10 mouse cellular contexts compared by ENCODE assay signal in the genomic region with DNA sequence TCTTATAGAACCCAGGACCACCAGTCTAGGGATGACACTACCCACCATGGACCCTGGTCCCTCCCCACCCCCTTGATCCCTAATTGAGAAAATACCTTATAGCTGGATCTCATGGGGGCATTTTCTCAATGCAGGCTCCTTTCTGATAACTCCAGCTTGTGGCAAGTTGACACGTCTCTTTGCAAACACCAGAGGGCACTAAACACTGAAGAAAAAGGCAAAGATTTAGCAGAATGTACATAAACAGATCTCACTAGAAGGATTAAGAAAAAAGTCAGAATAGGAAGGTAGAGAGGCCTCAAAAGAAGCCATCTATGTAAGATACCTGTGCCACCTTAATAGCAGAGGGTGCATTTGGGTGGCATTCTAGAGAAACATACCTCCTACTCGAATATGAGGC. TPM values are rescaled to one million over a fixed set of nuclear protein-coding genes. Genes with fewer than 3 reads are reported as not detected.
DNase-seq lines count a peak whose midpoint lies in the region; ATAC-seq and TF ChIP-seq lines count a peak whose summit lies in the region.
"Had no signal": no experiment of that assay in that cellular context is flagged by ENCODE, and none has a peak within 500 bp of the region (broad histone marks: within the 10 kb centered on the region; RNA-seq: fewer than 3 reads in every experiment).

No protein-coding gene starts in this region.

- H3K4me1 ChIP-seq in heart, adult 2 months (ENCODE audit: control insufficient read depth, insufficient read depth, low read length): no peaks in the 10 kb centered on the region
- no peaks in the 10 kb centered on the region for H3K4me1 ChIP-seq in midbrain, embryonic 13.5 days (replicated peaks)
- peaks cover 4% of the 10 kb centered on the region; the same call in 1 of the 2 replicates for H3K4me1 ChIP-seq in midbrain, embryonic 10.5 days
- no peaks in the 10 kb centered on the region for H3K4me1 ChIP-seq in stomach, postnatal 0 days (replicated peaks; ENCODE audit: control insufficient read depth, insufficient read depth)
- H3K4me1 ChIP-seq: neural tube, embryonic 13.5 days had no signal

- DNase-seq in heart, adult 2 months: no peak
- DNase-seq in heart, postnatal 25 days (ENCODE audit: low spot score): no peak
- DNase-seq in midbrain, embryonic 10.5 days (ENCODE audit: low spot score): no peak
- DNase-seq in embryo, embryonic 10 days (ENCODE audit: low spot score): peak; percentile 38
- DNase-seq in stomach, postnatal 0 days (ENCODE audit: low spot score): no peak
- DNase-seq in testis, postnatal 14 days (ENCODE audit: low spot score): no peak

- H3K27me3 ChIP-seq in heart, adult 2 months (ENCODE audit: control insufficient read depth, insufficient read depth, low read length): no peaks in the 10 kb centered on the region
- H3K27me3 ChIP-seq in midbrain, embryonic 13.5 days: no peaks in the 10 kb centered on the region
- no peaks in the 10 kb centered on the region for H3K27me3 ChIP-seq in midbrain, embryonic 10.5 days (ENCODE audit: low read depth, poor library complexity, severe bottlenecking)
- no peaks in the 10 kb centered on the region for H3K27me3 ChIP-seq in stomach, postnatal 0 days (ENCODE audit: control insufficient read depth, insufficient read depth, low read length)
- H3K27me3 ChIP-seq: neural tube, embryonic 13.5 days had no signal

- no peak overlapping the region for H3K4me2 ChIP-seq in midbrain, embryonic 13.5 days (replicated peaks)
- no peak overlapping the region for H3K4me2 ChIP-seq in stomach, postnatal 0 days (replicated peaks; ENCODE audit: low read depth)
- H3K4me2 ChIP-seq: liver, embryonic 11.5 days; neural tube, embryonic 13.5 days had no signal

- no peak for TF ChIP-seq POLR2A in heart, adult 2 months (IDR thresholded peaks at IDR 0.05; ENCODE audit: insufficient read depth, low read depth, low read length)

- no peaks in the 10 kb centered on the region for H3K36me3 ChIP-seq in heart, adult 2 months (ENCODE audit: control insufficient read depth, insufficient read depth, low read length)
- H3K36me3 ChIP-seq in midbrain, embryonic 13.5 days: no peaks in the 10 kb centered on the region
- no peaks in the 10 kb centered on the region for H3K36me3 ChIP-seq in midbrain, embryonic 10.5 days
- H3K36me3 ChIP-seq in stomach, postnatal 0 days (ENCODE audit: control insufficient read depth, insufficient read depth, low read length): no peaks in the 10 kb centered on the region
- H3K36me3 ChIP-seq: heart, embryonic 10.5 days; neural tube, embryonic 13.5 days had no signal

- no peak for TF ChIP-seq EP300 in heart, adult 2 months (IDR thresholded peaks at IDR 0.05; ENCODE audit: insufficient read depth, low read depth, low read length)
- no peak for TF ChIP-seq EP300 in stomach, postnatal 0 days (optimal IDR thresholded peaks at IDR 0.05)

- H3K79me2 ChIP-seq in heart, adult 2 months (replicated peaks; ENCODE audit: control insufficient read depth, insufficient read depth, low read length): no peaks in the 10 kb centered on the region

- ATAC-seq in midbrain, embryonic 13.5 days: 0 out of 2 replicates have a peak, but pooled peaks have one; percentile 30
- ATAC-seq in stomach, postnatal 0 days (ENCODE audit: low FRiP score, low TSS enrichment): no peak

- H3K9me3 ChIP-seq in midbrain, embryonic 13.5 days: no peaks in the 10 kb centered on the region
- H3K9me3 ChIP-seq in midbrain, embryonic 10.5 days (replicated peaks): no peaks in the 10 kb centered on the region
- no peaks in the 10 kb centered on the region for H3K9me3 ChIP-seq in stomach, postnatal 0 days (ENCODE audit: control insufficient read depth, low read length)
- H3K9me3 ChIP-seq: heart, embryonic 10.5 days; neural tube, embryonic 13.5 days had no signal

- peak; percentile 50 for TF ChIP-seq CTCF in heart, adult 2 months (IDR thresholded peaks at IDR 0.05)
- peak; percentile 65 for TF ChIP-seq CTCF in stomach, postnatal 0 days (IDR thresholded peaks at IDR 0.05; ENCODE audit: low read depth)

- intact Hi-C loops in heart, adult 2 months (cut with DNase I): no loop called here
- intact Hi-C loops in heart, postnatal 25 days (cut with DNase I): no loop called here

- WGBS in heart, adult 2 months: 17% methylated on average over 2 of the region's 2 CpGs
- WGBS in midbrain, embryonic 13.5 days: 47% methylated on average over 2 of the region's 2 CpGs
- 46% methylated on average over 2 of the region's 2 CpGs for WGBS in midbrain, embryonic 10.5 days
- WGBS in stomach, postnatal 0 days: 28% methylated on average over 2 of the region's 2 CpGs

- no peak overlapping the region for H3K4me3 ChIP-seq in heart, adult 2 months
- H3K4me3 ChIP-seq in midbrain, embryonic 13.5 days (replicated peaks): no peak overlapping the region
- H3K4me3 ChIP-seq in midbrain, embryonic 10.5 days: no peak overlapping the region
- no peak overlapping the region for H3K4me3 ChIP-seq in stomach, postnatal 0 days (ENCODE audit: low read depth, low read length)
- H3K4me3 ChIP-seq: heart, embryonic 10.5 days; neural tube, embryonic 13.5 days had no signal

- no peak overlapping the region for H3K9ac ChIP-seq in heart, adult 2 months (ENCODE audit: low read depth, low read length)
- H3K9ac ChIP-seq in midbrain, embryonic 13.5 days (replicated peaks): no peak overlapping the region
- no peak overlapping the region for H3K9ac ChIP-seq in stomach, postnatal 0 days (ENCODE audit: low read length)
- H3K9ac ChIP-seq: neural tube, embryonic 13.5 days had no signal

- H3K27ac ChIP-seq in heart, adult 2 months: no peak overlapping the region
- no peak overlapping the region for H3K27ac ChIP-seq in midbrain, embryonic 13.5 days
- H3K27ac ChIP-seq in midbrain, embryonic 10.5 days (replicated peaks): no peak overlapping the region
- H3K27ac ChIP-seq in stomach, postnatal 0 days (replicated peaks): no peak overlapping the region
- H3K27ac ChIP-seq: heart, embryonic 10.5 days; neural tube, embryonic 13.5 days had no signal

RNA-seq across cellular contexts. Expression of a gene that starts 11.4 kb away (rescaled TPM):
- total RNA-seq in heart, adult 2 months (2021): under 1 TPM; 0.65 to 0.96 TPM
- polyA plus RNA-seq in heart, adult 2 months (2012; rRNA removed): 0.18 TPM in 1 of 2 replicates, not detected in the other
- under 1 TPM in 1 of 2 experiments, not detected in 1; 0.16 TPM for total RNA-seq in heart, postnatal 25 days (2021)
- polyA plus RNA-seq in midbrain, embryonic 13.5 days (2015; fragmentation: Nextera tagmentation; extraction: Ambion mirVana): 0.75 and 0.98 TPM in 2 replicates
- 0.19 and 0.22 TPM in 2 replicates for polyA plus RNA-seq in midbrain, embryonic 10.5 days (2016; fragmentation: Nextera tagmentation; extraction: Ambion mirVana)
- 0.08 and 0.12 TPM in 2 replicates for polyA plus RNA-seq in stomach, postnatal 0 days (2015; fragmentation: Nextera tagmentation; extraction: Ambion mirVana)
